Mouse (Mus musculus): ENCODE measurements at regions not wholly inside any gene's neighbourhood (a gene's known extent, or its start where the extent isn't known, plus 50 kb on each side); places are given as distances from the start of the nearest gene placed in this dataset.

DNA sequence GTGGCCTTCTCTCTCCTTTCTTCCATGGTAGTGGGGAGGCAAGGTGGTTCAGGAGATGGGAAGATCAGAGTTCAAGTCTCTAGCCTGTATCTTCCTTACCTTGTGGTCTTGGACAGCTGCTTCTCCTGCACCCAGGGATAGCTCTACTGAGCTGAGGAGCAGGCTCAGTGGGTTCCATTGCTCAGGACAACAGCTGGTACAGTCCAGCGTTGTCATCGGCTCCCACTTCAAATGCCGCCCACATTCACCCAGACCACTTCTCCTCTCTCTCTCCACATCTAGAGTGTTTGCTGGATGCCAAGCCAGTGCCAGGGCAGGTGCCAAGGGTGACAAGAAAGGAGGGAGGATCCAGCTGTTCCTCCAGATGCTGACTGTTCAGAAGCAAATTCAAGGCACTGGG lies 260.4 kb downstream of the Tle3 start:
- Histone ChIP-seq H3K27me3 (replicated peaks; ENCODE audit: control insufficient read depth, insufficient read depth, low read length) (no peaks in the 10 kb centered on the region), H3K4me1 (ENCODE audit: control insufficient read depth, insufficient read depth, low read length) (no peaks in the 10 kb centered on the region), H3K36me3 (ENCODE audit: control insufficient read depth, insufficient read depth, low read length) (no peaks in the 10 kb centered on the region), H3K4me3 (ENCODE audit: insufficient read depth, low read depth, low read length) (no peak overlapping the region), H3K27ac (ENCODE audit: insufficient read depth, low read depth, low read length) (no peak overlapping the region)
- no peak for DNase-seq
- TF ChIP-seq POLR2A (IDR thresholded peaks at IDR 0.05; ENCODE audit: low read depth, low read length) (no peak), CTCF (conservative IDR thresholded peaks at IDR 0.05; ENCODE audit: insufficient read depth, insufficient read length, low read depth, low read length) (no peak)
- WGBS: 88% methylated on average over 3 of the region's 3 CpGs

DNA sequence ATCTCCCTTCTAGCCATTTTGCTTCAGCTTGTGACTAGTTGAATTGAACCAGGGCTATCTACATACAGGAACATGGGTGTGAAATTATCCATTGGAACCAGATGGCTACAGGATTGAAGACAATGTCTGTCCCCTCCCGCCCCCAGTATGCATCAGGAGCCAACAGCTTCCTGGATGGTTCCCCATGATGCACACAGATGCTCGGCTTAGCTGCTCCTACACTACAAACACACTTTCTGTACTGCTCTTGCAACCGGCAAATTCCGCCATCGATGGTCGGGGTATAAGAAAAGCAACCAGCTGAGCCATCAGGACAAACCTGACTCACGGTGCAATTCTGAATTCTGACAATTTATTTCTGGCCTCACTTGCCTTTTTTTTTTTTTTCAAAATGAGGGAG lies 258.9 kb downstream of the Tle3 start:
- no peaks in the 10 kb centered on the region for H3K36me3 ChIP-seq (ENCODE audit: control insufficient read depth, insufficient read depth, low read length)
- H3K4me3 ChIP-seq (ENCODE audit: insufficient read depth, low read depth, low read length): no peak overlapping the region
- 85% methylated on average over 7 of the region's 7 CpGs for WGBS
- TF ChIP-seq CTCF (conservative IDR thresholded peaks at IDR 0.05; ENCODE audit: insufficient read depth, insufficient read length, low read depth, low read length): no peak
- no peaks in the 10 kb centered on the region for H3K27me3 ChIP-seq (replicated peaks; ENCODE audit: control insufficient read depth, insufficient read depth, low read length)
- DNase-seq: no peak
- H3K27ac ChIP-seq (ENCODE audit: insufficient read depth, low read depth, low read length): no peak overlapping the region
- H3K4me1 ChIP-seq (ENCODE audit: control insufficient read depth, insufficient read depth, low read length): no peaks in the 10 kb centered on the region

- DNase-seq: no peak
- Histone ChIP-seq H3K4me3 (ENCODE audit: insufficient read depth, low read depth, low read length) (no peak overlapping the region), H3K27ac (ENCODE audit: insufficient read depth, low read depth, low read length) (no peak overlapping the region), H3K27me3 (replicated peaks; ENCODE audit: control insufficient read depth, insufficient read depth, low read length) (no peaks in the 10 kb centered on the region), H3K4me1 (ENCODE audit: control insufficient read depth, insufficient read depth, low read length) (no peaks in the 10 kb centered on the region), H3K36me3 (ENCODE audit: control insufficient read depth, insufficient read depth, low read length) (no peaks in the 10 kb centered on the region)
- no peak for TF ChIP-seq POLR2A (IDR thresholded peaks at IDR 0.05; ENCODE audit: low read depth, low read length)
- WGBS: 76% methylated on average over 6 of the region's 6 CpGs
Measured at GRCm38 (mm10) chr9:61627801-61628574, 255.8 kb downstream of the Tle3 start.

DNA sequence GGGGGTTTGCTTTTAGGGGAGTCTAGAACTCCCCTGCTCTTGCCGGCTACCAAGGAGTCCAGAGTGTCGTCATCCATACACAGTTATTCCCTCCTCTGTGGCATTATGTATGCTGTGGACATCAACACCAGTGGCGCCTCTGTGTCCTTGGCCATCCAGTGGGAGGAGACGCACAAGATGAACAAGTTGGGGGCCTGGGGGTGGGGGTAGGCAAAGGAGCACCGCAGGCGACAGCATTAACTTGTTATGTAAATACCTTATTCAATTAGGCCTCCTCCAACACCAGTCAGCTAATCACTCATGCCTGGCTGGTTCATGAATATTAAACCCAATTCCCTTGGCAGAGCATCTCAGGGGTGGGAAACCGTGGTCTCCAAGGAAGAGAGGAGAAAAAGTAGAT lies 250.8 kb downstream of the Tle3 start:
- H3K4me3 ChIP-seq (ENCODE audit: insufficient read depth, low read depth, low read length): no peak overlapping the region
- no peaks in the 10 kb centered on the region for H3K4me1 ChIP-seq (ENCODE audit: control insufficient read depth, insufficient read depth, low read length)
- WGBS: 51% methylated on average over 7 of the region's 7 CpGs
- H3K27ac ChIP-seq (ENCODE audit: insufficient read depth, low read depth, low read length): no peak overlapping the region
- no peaks in the 10 kb centered on the region for H3K36me3 ChIP-seq (ENCODE audit: control insufficient read depth, insufficient read depth, low read length)
- no peak for DNase-seq
- no peaks in the 10 kb centered on the region for H3K27me3 ChIP-seq (replicated peaks; ENCODE audit: control insufficient read depth, insufficient read depth, low read length)
- TF ChIP-seq POLR2A (IDR thresholded peaks at IDR 0.05; ENCODE audit: low read depth, low read length) (no peak), CTCF (conservative IDR thresholded peaks at IDR 0.05; ENCODE audit: insufficient read depth, insufficient read length, low read depth, low read length) (no peak)

- H3K27me3 ChIP-seq (replicated peaks; ENCODE audit: control insufficient read depth, insufficient read depth, low read length): no peaks in the 10 kb centered on the region
- no peak overlapping the region for H3K4me3 ChIP-seq (ENCODE audit: insufficient read depth, low read depth, low read length)
- 86% methylated on average over 5 of the region's 5 CpGs for WGBS
- H3K36me3 ChIP-seq (ENCODE audit: control insufficient read depth, insufficient read depth, low read length): no peaks in the 10 kb centered on the region
- no peaks in the 10 kb centered on the region for H3K4me1 ChIP-seq (ENCODE audit: control insufficient read depth, insufficient read depth, low read length)
- DNase-seq: no peak
- H3K27ac ChIP-seq (ENCODE audit: insufficient read depth, low read depth, low read length): no peak overlapping the region
- no peak for TF ChIP-seq POLR2A (IDR thresholded peaks at IDR 0.05; ENCODE audit: low read depth, low read length)
- TF ChIP-seq CTCF (conservative IDR thresholded peaks at IDR 0.05; ENCODE audit: insufficient read depth, insufficient read length, low read depth, low read length): no peak
Measured at GRCm38 (mm10) chr9:61621939-61622338, 249.8 kb downstream of the Tle3 start.

GRCm38 (mm10) chr9:61620786-61621185 lies 248.6 kb downstream of the Tle3 start:
- no peak overlapping the region for H3K4me3 ChIP-seq (ENCODE audit: insufficient read depth, low read depth, low read length)
- 76% methylated on average over 2 of the region's 2 CpGs for WGBS
- no peaks in the 10 kb centered on the region for H3K36me3 ChIP-seq (ENCODE audit: control insufficient read depth, insufficient read depth, low read length)
- DNase-seq: no peak
- TF ChIP-seq POLR2A (IDR thresholded peaks at IDR 0.05; ENCODE audit: low read depth, low read length) (no peak), CTCF (conservative IDR thresholded peaks at IDR 0.05; ENCODE audit: insufficient read depth, insufficient read length, low read depth, low read length) (no peak)
- no peaks in the 10 kb centered on the region for H3K4me1 ChIP-seq (ENCODE audit: control insufficient read depth, insufficient read depth, low read length)
- H3K27ac ChIP-seq (ENCODE audit: insufficient read depth, low read depth, low read length): no peak overlapping the region
- H3K27me3 ChIP-seq (replicated peaks; ENCODE audit: control insufficient read depth, insufficient read depth, low read length): no peaks in the 10 kb centered on the region

- no peak for TF ChIP-seq POLR2A (IDR thresholded peaks at IDR 0.05; ENCODE audit: low read depth, low read length)
- no peak for TF ChIP-seq CTCF (conservative IDR thresholded peaks at IDR 0.05; ENCODE audit: insufficient read depth, insufficient read length, low read depth, low read length)
- Histone ChIP-seq H3K27me3 (replicated peaks; ENCODE audit: control insufficient read depth, insufficient read depth, low read length) (no peaks in the 10 kb centered on the region), H3K4me1 (ENCODE audit: control insufficient read depth, insufficient read depth, low read length) (no peaks in the 10 kb centered on the region), H3K4me3 (ENCODE audit: insufficient read depth, low read depth, low read length) (no peak overlapping the region), H3K27ac (ENCODE audit: insufficient read depth, low read depth, low read length) (no peak overlapping the region), H3K36me3 (ENCODE audit: control insufficient read depth, insufficient read depth, low read length) (no peaks in the 10 kb centered on the region)
- 31% methylated on average over 4 of the region's 4 CpGs for WGBS
- DNase-seq: no peak
Measured at GRCm38 (mm10) chr9:61620105-61620504, 247.9 kb downstream of the Tle3 start.
